Mouse (Mus musculus) ZHBTc4 (cell line): ENCODE measurements at regions not wholly inside any gene's neighbourhood (a gene's known extent, or its start where the extent isn't known, plus 50 kb on each side); places are given as distances from the start of the nearest gene placed in this dataset.
"Not testable (repeated sequence)": the region's sequence is repeated elsewhere in the genome, so short reads cannot be mapped to it uniquely, and the experiment has no call there.

Source experiments
- DNase-seq: peaks from one replicate; pipeline ENCODE4 v3.0.0-alpha.2; 2011; ENCODE audit warnings: low read depth, low spot score

DNA sequence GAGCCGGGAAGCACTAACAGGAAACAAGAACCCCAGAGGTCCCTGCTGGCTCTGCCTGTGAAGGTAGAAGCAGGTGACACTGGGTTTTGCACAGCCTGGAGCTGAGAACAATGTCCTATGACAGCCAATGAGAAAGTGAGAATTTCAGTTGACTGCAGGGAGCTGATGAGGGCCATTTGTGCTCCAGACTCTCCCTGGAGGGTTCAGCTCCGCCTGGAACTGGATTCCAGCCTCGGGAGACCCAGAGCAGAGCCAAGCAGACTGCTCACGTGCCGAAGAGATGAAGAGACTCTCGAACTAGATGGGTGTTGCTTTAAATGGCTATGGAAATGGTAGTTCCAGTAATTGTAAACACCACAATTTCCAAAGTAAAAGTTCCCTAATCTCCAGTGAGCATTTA, 93.5 kb downstream of the Cand1 start:
- peak; percentile 89 for DNase-seq

- no peak for DNase-seq
Observed at GRCm38 (mm10) chr10:119142866-119143265, 97.0 kb downstream of the Cand1 start.

- no peak for DNase-seq
Observed at GRCm38 (mm10) chr10:119142307-119142706, 97.5 kb downstream of the Cand1 start.

DNA sequence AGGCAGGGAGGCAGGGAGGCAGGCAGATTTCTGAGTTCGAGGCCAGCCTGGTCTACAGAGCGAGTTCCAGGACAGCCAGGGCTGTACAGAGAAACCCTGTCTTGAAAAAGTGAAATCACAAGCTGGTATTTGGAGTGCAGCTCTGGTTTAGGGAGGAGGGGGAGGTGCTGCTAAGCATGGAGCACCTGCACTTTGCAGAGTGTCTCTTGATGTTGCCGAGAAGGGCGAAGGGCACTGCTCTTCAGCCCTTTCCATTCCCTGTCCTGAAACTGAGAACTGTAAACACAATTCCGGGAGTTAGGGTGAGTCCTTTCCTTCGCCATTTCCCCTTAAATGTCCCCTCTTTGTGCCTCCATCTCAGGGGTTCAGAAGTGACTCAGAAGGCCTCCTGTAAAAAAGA, 101.6 kb downstream of the Cand1 start:
- DNase-seq, result no peak

DNA sequence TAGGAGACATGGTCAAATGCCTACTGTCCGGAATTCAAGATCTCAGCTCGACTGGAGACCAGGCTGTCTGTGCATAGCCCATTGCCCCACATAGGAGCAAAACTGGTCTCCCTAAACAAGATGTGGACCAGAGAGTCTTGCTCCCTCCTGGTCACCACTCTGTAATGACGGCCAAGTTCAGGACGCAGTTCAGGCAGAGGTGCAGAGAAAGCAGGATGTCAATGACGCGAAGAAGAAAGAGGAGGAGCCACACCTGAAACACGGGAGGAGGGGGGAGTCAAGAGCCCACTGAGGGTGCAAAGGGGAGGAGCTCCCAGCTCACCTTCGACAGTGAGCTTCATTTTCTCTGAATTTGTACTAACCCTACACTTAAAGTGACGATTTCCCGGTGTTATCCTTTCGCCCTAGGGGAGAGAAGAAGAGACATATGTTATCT, 104.3 kb downstream of the Cand1 start:
- DNase-seq, result peak; percentile 27

DNA sequence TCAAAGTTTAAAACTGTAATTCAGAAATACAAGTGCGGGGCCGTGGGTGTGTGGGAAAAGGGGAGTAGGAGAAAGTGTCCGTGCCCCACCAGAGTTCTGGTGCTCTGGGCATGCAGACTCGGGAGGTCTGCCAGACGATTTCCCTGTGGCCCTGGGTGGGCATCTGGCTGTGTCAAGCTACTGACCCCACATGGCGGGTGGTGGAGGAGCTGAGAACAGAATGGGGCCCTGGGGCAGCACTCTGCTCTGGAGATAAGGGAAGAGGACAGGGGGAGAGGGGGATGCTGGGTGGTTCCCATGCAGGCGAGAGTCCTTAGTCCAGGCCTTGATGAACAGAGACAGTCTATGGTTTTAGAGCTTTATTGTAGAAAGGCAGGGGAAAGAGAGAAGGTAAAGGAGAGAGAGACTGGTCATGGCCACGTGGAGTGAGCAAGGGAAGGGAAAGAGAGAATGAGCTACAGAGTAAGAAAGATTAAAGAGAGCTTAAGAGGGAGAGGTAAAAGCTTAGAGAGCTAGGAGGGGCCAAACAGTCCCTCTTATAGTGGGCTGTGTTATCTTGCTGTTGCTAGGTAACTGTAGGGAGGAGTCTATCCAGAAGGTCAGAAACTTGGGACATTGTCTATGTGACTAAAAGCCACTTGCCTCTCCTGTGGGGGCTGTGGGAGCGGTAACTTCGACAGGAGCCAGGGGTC, 104.9 kb downstream of the Cand1 start:
- peak; percentile 30 for DNase-seq

DNA sequence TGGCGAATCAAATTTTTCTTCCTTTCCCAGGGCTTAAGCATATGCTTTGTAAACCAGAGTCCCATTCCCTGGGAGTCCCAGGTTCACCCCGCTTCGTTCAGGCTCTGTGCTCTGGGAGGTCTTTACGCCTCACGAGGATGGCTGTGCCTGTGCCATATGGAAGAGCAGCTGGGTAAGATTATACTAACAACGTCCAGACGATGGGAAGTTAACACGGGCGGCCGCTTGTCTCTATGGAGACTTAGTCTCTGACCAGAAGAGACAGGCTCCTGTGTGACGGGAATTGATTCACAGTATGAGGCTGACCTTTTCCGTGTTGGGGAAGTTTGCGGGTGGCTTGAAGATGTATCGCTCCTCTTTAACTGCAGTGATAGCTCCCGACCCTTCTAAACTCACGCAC, 107.9 kb downstream of the Cand1 start:
- DNase-seq, result peak; percentile 35

GRCm38 (mm10) chr10:119130676-119131075, 109.2 kb downstream of the Cand1 start:
- peak; percentile 88 for DNase-seq

DNA sequence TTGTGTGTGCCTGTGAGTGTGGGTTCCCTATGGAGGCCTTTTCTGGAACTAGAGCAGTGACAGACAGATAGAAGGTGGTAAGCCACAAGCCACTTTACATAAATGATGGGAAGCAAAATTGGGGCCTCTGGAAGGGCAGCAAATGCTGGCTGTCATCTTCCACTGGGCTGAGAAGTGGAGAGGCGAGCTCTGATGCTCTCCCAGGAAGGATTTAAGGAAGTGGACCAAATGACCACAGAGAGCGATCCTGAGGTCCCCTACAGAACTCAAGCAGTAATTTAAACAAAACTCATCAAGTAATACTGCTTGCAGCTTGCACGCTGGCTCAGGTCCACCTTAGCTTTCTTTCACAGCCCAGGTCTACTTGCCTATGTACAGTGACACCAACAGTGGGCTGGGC, 111.8 kb downstream of the Cand1 start:
- DNase-seq, result no peak

DNA sequence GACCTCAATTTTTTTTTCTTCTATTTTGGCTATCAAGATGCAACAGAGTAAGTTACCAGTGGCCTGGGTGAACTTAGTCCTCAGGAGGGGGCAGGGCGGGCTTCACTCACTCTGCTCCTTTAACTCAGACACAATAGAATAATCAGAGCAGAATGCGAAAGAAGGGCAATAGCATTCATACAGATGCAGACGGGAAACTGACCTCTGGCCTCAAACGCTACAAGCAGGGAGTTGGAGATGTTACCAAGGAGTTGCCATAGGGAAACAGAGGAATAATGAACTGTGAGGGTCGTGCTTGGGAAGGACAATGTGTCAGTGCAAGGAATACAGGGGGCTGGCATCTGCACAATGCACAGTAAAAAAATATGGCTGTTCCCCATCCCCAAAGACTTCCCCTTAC, 116.3 kb downstream of the Cand1 start:
- DNase-seq, result no peak

GRCm38 (mm10) chr10:119122347-119122746, 117.5 kb downstream of the Cand1 start:
- DNase-seq, result no peak

DNA sequence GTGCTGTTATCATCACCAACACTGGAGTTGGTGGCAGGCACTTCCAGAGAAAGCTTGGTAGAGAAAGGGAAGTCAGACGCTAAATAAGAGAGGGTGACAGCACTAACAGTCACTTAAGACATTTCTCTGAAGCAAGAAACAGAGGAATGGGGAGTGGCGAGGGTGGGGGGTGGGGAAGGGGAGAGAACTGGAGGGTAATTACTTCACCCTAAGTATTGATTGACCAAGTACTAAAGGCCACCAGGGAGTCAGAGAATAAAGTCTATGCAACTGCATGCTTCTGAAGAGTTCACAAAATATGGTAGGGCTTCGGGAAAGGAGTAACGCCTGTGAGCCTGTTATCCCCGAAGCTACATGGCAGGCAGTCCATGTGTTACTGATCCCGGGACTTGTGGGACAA, 118.3 kb downstream of the Cand1 start:
- DNase-seq, result no peak

DNA sequence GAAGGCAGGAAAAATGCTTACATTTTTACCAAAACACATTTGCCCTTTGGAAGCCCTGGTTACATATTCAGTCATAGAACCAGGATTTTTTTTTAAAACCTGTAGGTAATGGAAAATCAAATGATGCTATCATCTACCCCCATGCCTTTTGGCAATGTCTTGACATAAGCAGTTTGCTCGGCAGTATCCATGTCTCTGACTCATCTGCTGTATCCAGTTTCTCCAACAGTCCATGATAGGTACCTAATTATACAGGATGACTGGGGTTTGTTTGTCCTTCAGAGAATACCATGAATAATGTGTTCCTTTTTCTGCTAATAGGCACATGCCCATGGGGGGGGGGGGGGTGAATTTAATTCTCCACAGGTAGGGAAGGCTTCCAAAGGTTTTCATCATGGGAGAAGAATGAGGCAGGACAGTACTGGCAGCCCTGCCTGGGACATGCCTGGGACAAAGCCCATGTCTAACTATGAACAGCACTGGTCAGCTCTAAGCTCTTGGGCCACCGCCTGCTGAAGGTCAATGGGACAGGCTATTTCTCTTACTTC, 122.9 kb downstream of the Cand1 start:
- DNase-seq, result no peak

- DNase-seq, result not testable (repeated sequence)
Observed at GRCm38 (mm10) chr10:119115200-119115599, 124.7 kb downstream of the Cand1 start.

DNA sequence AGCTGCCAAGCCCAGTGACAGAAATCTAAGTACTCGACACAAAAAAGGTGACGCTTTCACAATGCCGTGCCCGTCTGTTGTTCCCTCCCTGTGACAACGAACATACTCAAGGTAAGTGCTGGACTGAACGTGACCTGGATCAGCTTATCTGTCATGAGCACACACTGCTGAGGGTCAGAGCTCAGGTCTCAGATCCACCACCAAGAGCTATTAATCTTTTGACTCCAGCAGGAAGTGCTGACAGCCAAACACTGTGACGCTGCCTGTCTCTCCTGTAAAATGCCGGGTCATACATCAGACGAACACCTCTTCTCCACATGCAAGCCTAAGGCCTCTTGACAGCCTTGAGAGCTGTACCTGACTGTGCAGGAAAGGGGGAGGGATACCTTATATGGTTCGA, 125.2 kb downstream of the Cand1 start:
- DNase-seq, result no peak

GRCm38 (mm10) chr10:119111886-119112285, 128.0 kb downstream of the Cand1 start:
- no peak for DNase-seq

DNA sequence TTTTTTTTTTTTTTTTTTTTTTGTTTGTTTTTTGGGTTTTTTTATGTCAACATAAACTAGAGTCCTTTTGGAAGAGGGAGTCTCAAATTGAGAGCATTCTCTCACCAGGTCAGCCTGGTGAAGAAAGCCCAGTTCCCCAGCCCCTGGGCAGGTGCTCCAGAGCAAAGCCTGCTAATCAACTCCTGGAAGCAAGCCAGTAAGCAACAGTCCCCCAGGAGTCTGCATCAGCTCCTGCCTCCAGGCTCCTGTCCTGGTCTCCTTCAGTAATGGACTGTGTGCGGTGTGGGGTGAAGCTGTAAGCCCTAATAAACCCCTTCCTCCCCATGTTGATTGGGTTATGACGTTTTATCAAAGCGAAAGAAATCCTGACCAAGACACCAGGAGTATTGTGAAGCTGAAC, 128.4 kb downstream of the Cand1 start:
- no peak for DNase-seq

GRCm38 (mm10) chr10:119110614-119111013, 129.2 kb downstream of the Cand1 start:
- DNase-seq, result no peak

- DNase-seq, result peak; percentile 57
Observed at GRCm38 (mm10) chr10:119109207-119109606, 130.6 kb downstream of the Cand1 start.

DNA sequence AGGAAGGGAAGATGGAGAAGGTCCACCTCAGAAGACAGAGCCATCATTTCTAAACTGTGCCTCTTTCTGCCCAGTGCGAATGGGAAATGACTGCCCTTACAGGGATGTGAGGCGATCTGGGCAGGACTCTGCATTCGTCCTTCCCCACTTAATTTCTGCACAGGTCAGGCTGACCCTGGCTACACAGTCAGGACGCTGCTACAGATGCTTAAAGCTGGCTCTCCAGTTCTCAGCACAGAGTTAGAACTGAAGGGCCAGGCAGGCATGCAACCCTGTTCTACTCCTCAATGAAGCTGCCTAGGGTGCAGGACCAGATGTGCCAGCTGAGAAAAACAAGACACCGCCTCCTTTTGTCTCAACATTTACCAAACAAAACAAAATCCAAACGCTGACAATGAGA, 132.1 kb downstream of the Cand1 start:
- DNase-seq, result no peak

DNA sequence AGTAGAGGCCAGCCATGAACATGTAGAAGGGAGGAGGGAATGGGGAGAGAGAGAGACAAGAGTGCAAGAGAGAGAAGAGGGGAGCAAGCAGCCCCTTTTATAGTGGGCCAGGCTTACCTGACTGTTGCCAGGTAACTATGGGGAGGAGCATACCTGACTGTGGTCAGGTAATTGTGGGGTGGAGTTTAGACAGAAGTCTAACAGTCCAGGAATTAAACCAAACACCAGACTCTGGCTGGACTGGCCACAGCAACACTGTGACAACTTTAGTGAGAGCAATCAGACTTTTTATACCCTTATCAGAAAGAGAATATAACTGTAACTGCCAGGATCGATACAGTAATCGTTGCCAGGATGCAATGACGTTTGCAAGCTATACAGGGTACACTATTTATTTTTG, 133.8 kb downstream of the Cand1 start:
- no peak for DNase-seq

DNA sequence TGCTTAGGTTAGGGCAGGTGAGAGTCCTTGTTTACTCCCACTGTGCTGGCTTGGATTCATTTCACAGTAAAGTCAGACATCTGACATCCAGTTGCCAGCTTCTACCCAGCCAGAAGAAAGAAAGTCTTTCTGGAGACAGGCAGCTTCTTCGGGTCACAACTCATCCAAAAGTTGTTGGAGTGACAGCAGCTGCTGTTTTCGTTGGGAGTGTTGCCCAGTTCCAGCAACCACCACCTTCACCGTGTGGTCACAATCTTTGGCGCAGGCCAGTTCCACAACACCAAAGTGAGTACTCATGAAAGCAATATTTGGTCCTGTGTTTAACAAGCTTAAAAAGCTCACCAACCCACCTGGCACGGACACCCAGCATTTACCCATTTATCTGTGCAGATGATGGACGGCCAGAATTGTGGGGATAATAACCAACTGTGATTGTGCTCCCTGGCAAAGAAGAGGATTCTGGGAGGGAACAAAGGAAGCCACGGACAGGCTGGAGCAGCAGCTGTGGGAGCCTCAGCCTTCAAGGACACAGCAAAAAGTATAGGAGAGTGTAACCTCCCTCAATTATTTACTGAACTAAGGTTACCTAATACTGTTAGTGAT, 134.5 kb downstream of the Cand1 start:
- DNase-seq, result no peak

DNA sequence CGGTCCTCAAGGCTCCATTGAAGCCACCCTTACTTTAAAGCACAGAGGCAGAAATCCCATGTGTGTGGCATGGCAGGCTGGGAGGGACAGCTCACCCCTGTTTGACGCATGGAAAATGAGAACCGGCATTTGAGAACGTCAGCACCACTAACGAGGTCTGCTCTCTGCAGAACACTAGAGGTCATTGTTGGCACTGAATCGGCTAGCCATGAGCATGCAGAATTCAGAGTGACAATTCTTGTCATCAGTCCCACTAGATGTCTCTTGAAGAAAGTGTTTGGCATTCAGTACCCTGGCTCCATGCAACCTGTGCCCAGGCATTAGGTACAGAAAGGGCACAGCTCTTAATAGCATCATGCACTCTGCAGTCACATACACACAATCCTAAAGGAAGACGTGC, 139.3 kb downstream of the Cand1 start:
- no peak for DNase-seq
